Mouse (Mus musculus): Measurements from ENCODE around the gene Piezo1.

DNA sequence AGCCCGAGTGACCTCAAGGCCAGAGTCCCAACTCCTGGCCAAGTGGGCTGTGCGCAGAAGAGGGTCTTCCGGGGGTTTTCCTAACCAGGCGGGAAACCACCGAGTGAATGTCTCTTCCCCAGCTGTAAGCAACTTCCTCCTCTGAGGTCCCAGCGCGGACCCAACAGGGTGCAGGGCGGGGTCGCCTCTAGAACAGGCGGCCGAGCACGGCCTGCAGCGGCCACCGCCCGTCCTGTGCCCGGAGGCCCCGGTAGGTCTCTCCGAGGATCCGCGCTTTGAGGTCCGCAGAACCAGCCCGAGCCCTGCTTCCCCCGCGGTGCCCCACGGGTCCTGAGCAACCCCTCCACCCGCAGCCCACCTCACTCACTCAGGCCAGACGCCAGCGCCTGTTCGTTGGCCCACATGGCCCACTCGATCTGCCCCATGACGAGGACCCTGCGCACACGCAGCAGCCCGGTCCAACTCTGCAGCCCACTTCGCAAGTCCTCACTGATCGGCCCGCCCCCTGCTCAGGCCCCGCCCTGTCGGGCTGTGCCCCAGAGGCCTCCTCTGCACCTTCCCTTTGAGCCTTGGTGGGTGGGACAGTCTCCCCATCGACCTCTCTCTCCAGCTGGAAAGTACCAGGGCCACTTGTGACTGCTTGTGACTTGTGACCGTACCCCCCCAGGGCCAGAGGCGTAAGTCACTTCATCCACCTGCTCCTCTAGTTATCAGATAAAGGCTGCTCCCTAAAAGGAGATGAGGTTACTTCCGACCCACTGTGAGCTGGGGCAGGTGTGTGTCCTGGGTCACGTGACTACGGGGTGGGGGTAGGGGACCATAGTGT lies 118.5 kb downstream of the Piezo1 start, which contains the start of gene Cyba:
- no peak for TF ChIP-seq CTCF (IDR thresholded peaks at IDR 0.05; ENCODE audit: insufficient read depth, low read depth, low read length)
- TF ChIP-seq POLR2A (IDR thresholded peaks at IDR 0.05; ENCODE audit: insufficient read depth, low read depth, low read length), result 0 out of 2 replicates have a peak, but pooled peaks have one; percentile 17

All from olfactory bulb, adult 2 months (tissue).